Mouse (Mus musculus) urinary bladder, postnatal 25 days (tissue): ENCODE data around the gene Tmem86a.
A peak's percentile ranks its signal among the peaks of the same experiment; 100 is the strongest.

ENCODE experiments used
- DNase-seq: peaks from one replicate; pipeline ENCODE4 v3.0.0; 2022; ENCODE audit warnings: low spot score

The Tmem86a gene

GRCm38 (mm10) chr7:47077451-47077850 is 27.1 kb downstream of the Tmem86a start:
- DNase-seq: peak; percentile 18

GRCm38 (mm10) chr7:47080868-47081267 is 30.5 kb downstream of the Tmem86a start:
- no peak for DNase-seq

- DNase-seq: peak; percentile 66
Observed at GRCm38 (mm10) chr7:47081277-47081676, 30.9 kb downstream of the Tmem86a start.

- no peak for DNase-seq
Observed at GRCm38 (mm10) chr7:47085075-47085474, 34.7 kb downstream of the Tmem86a start.

- no peak for DNase-seq
Observed at GRCm38 (mm10) chr7:47093935-47094334, 43.5 kb downstream of the Tmem86a start.

GRCm38 (mm10) chr7:47094969-47095368 is 44.6 kb downstream of the Tmem86a start:
- DNase-seq: no peak

GRCm38 (mm10) chr7:47098044-47098443 is 47.6 kb downstream of the Tmem86a start:
- no peak for DNase-seq

GRCm38 (mm10) chr7:47099306-47099705 is 48.9 kb downstream of the Tmem86a start:
- no peak for DNase-seq

GRCm38 (mm10) chr7:47100615-47101014 is 50.2 kb downstream of the Tmem86a start:
- no peak for DNase-seq

- DNase-seq: no peak
Observed at GRCm38 (mm10) chr7:47102970-47103369, 52.6 kb downstream of the Tmem86a start.

- no peak for DNase-seq
Observed at GRCm38 (mm10) chr7:47103671-47104414, 53.4 kb downstream of the Tmem86a start.
